Mouse (Mus musculus) adipocyte (in vitro differentiated cells): ENCODE measurements around the gene Sec24d.

Experiments
- DNase-seq: peaks from one replicate; pipeline ENCODE4 v3.0.0-alpha.2; 2016; ENCODE audit warnings: low spot score

Sec24d gene

GRCm38 (mm10) chr3:123298283-123298682 lies 31.0 kb downstream of the Sec24d start:
- DNase-seq: no peak

GRCm38 (mm10) chr3:123301521-123301920 lies 34.3 kb downstream of the Sec24d start:
- no peak for DNase-seq

GRCm38 (mm10) chr3:123305611-123306010 lies 38.4 kb downstream of the Sec24d start:
- DNase-seq: no peak

- DNase-seq: no peak
Measured at GRCm38 (mm10) chr3:123307446-123307845, 40.2 kb downstream of the Sec24d start.

- no peak for DNase-seq
Measured at GRCm38 (mm10) chr3:123309141-123309540, 41.9 kb downstream of the Sec24d start.

- no peak for DNase-seq
Measured at GRCm38 (mm10) chr3:123312477-123313062, 45.3 kb downstream of the Sec24d start.

GRCm38 (mm10) chr3:123313477-123313876 lies 46.2 kb downstream of the Sec24d start:
- DNase-seq: no peak

- no peak for DNase-seq
Measured at GRCm38 (mm10) chr3:123313920-123314614, 46.8 kb downstream of the Sec24d start.

- no peak for DNase-seq
Measured at GRCm38 (mm10) chr3:123316066-123316465, 48.8 kb downstream of the Sec24d start.

- no peak for DNase-seq
Measured at GRCm38 (mm10) chr3:123317081-123317480, 49.8 kb downstream of the Sec24d start.

GRCm38 (mm10) chr3:123320341-123320740 lies 53.1 kb downstream of the Sec24d start:
- DNase-seq: no peak

GRCm38 (mm10) chr3:123321612-123322011 lies 54.4 kb downstream of the Sec24d start:
- peak; percentile 38 for DNase-seq

GRCm38 (mm10) chr3:123322147-123322546 lies 54.9 kb downstream of the Sec24d start:
- peak; percentile 80 for DNase-seq

- no peak for DNase-seq
Measured at GRCm38 (mm10) chr3:123324326-123324725, 57.1 kb downstream of the Sec24d start.

GRCm38 (mm10) chr3:123329251-123329650 lies 62.0 kb downstream of the Sec24d start:
- peak; percentile 96 for DNase-seq

- DNase-seq: no peak
Measured at GRCm38 (mm10) chr3:123330221-123330620, 63.0 kb downstream of the Sec24d start.

GRCm38 (mm10) chr3:123332330-123333054 lies 65.2 kb downstream of the Sec24d start:
- peak; percentile 13 for DNase-seq

- peak; percentile 49 for DNase-seq
Measured at GRCm38 (mm10) chr3:123333055-123333424, 65.8 kb downstream of the Sec24d start.

GRCm38 (mm10) chr3:123334947-123335346 lies 67.7 kb downstream of the Sec24d start:
- DNase-seq: peak; percentile 73

- DNase-seq: peak; percentile 77
Measured at GRCm38 (mm10) chr3:123335480-123335879, 68.2 kb downstream of the Sec24d start.

- no peak for DNase-seq
Measured at GRCm38 (mm10) chr3:123336455-123336854, 69.2 kb downstream of the Sec24d start.

- DNase-seq: no peak
Measured at GRCm38 (mm10) chr3:123336951-123337350, 69.7 kb downstream of the Sec24d start.

- no peak for DNase-seq
Measured at GRCm38 (mm10) chr3:123337853-123338252, 70.6 kb downstream of the Sec24d start.
